Mouse (Mus musculus) forebrain, embryonic 15.5 days (tissue): Measurements from ENCODE around the gene P2ry12. TPM values are rescaled to one million over a fixed set of nuclear protein-coding genes. Genes with fewer than 3 reads are reported as not detected.
A peak's percentile ranks its signal among the peaks of the same experiment; 100 is the strongest.

Experiments
- ATAC-seq: fragments of 200-750 bp; cut with Nextera tagmentation; replicated peaks from 2 replicates; pipeline ENCODE4 v1.8.0; 2017; ENCODE audit warnings: mild to moderate bottlenecking, moderate TSS enrichment, moderate library complexity
- H3K27ac ChIP-seq: fragments of 300-500 bp; sonication (generic); replicated peaks from 2 replicates; pipeline ENCODE4 v1.5.1; 2015; ENCODE audit warnings: mild to moderate bottlenecking, inconsistent platforms
- H3K27me3 ChIP-seq: fragments of 300-500 bp; sonication (generic); 2 replicates; pipeline ENCODE4 v1.6.1; 2015; ENCODE audit warnings: inconsistent platforms
- H3K36me3 ChIP-seq: fragments of 300-500 bp; sonication (generic); 2 replicates; pipeline ENCODE4 v1.6.1; 2015; ENCODE audit warnings: mild to moderate bottlenecking, inconsistent platforms
- H3K4me1 ChIP-seq: fragments of 300-500 bp; sonication (generic); 2 replicates; pipeline ENCODE4 v1.6.1; 2015; ENCODE audit warnings: inconsistent platforms
- H3K4me2 ChIP-seq: fragments of 300-500 bp; sonication (generic); replicated peaks from 2 replicates; pipeline ENCODE4 v1.6.1; 2015; ENCODE audit warnings: mild to moderate bottlenecking, inconsistent platforms
- H3K4me3 ChIP-seq: fragments of 300-500 bp; sonication (generic); 2 replicates; pipeline ENCODE4 v1.5.1; 2015; ENCODE audit warnings: mild to moderate bottlenecking, inconsistent platforms
- H3K9ac ChIP-seq: fragments of 300-500 bp; sonication (generic); replicated peaks from 2 replicates; pipeline ENCODE4 v1.6.1; 2015; ENCODE audit warnings: mild to moderate bottlenecking, inconsistent platforms
- H3K9me3 ChIP-seq: fragments of 300-500 bp; sonication (generic); 2 replicates; pipeline ENCODE4 v1.6.1; 2016; ENCODE audit warnings: inconsistent platforms
- WGBS: fragments of 180-500 bp; shearing (Covaris S2); methylation state at CpG from one replicate; pipeline ENCODE4 v1.1.7; 2015; ENCODE audit warnings: mixed read lengths; 5-methylcytosine and 5-hydroxymethylcytosine counted together
- polyA plus RNA-seq: library from polyadenylated mRNA; unstranded; fragments of >200 nt; fragmentation: Nextera tagmentation; extraction: Ambion mirVana; gene quantifications from 2 replicates; pipeline ENCODE4 v1.2.1, GENCODE M21; 2015

The P2ry12 gene
- polyA plus RNA-seq, 1 experiment from 2014 or later: 10.6 TPM

GRCm38 (mm10) chr3:59204719-59205503, 57.8 kb downstream of the P2ry12 start:
- WGBS: 61% methylated on average over 11 of the region's 11 CpGs
- H3K4me2 ChIP-seq: no peak overlapping the region
- no peaks in the 10 kb centered on the region for H3K4me1 ChIP-seq
- H3K36me3 ChIP-seq: no peaks in the 10 kb centered on the region
- no peaks in the 10 kb centered on the region for H3K27me3 ChIP-seq
- no peak overlapping the region for H3K4me3 ChIP-seq
- no peak overlapping the region for H3K9ac ChIP-seq
- no peaks in the 10 kb centered on the region for H3K9me3 ChIP-seq
- ATAC-seq: no peak
- no peak overlapping the region for H3K27ac ChIP-seq

DNA sequence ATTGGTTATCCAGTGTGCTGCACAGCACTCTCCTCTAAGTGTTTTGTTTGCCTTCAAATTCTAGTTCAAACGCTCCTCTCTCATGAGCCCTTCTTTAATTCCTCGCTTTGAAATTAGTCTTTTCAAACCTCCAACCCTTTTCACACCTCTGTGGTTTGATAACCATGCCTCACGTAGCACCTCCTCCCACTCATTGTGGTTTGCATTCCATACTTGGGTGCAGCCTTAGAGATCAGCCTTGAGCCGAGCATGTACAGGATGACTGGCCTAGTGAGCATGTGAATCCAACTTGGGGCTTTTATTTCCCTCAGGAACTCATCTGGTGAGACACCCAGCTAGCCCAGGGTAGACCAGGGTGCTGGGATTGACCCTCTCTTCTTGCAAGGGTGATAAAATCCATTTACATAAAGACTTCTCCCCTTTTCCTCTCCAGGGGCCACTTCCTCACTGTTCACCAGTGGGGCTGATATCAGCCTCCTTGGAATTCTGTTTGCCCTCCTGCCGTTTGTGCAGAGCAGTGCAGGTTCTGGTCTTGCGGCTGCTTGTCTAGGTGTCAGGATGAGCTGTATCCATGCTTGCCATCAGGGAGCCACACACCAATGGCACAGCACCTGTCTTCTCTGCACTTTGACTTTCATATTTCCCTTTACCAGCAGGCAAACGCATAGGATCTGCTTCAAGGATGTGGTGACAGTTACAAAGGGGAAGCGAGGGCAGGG, 58.7 kb downstream of the P2ry12 start:
- Histone ChIP-seq H3K4me2 (no peak overlapping the region), H3K27me3 (no peaks in the 10 kb centered on the region), H3K9me3 (no peaks in the 10 kb centered on the region), H3K4me3 (no peak overlapping the region), H3K9ac (no peak overlapping the region), H3K36me3 (no peaks in the 10 kb centered on the region), H3K4me1 (no peaks in the 10 kb centered on the region), H3K27ac (no peak overlapping the region)
- 84% methylated on average over 8 of the region's 8 CpGs for WGBS
- ATAC-seq: no peak

DNA sequence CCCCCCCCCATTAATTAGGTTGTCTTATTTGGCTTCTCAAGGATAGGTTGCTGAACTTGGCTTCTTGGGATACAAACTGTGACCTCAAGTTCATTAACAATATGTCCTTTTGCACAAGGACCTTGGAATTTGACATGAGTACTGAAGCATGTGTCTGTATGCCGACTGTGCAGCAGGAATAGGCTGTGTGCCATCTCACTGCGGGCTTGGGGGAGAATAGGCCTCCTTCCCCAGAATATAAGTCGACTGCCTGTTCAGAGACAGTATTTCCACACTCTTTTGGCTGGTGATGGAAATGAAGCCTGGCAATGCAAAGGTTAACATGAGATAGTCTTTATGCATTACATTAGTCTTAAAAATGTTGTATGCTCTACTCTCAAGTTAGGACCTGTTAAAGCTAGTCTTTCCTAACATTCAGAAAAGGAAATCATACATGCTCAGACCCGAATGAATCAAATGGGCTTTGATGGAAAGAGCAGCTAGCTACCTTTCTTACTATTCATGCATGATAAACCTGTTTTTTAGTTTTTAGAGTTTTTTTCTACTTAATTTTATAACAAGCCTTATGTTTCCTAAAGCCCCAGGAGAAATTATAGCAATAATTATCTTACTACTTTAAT, 65.2 kb downstream of the P2ry12 start:
- WGBS: 81% methylated on average over 4 of the region's 4 CpGs
- Histone ChIP-seq H3K27ac (no peak overlapping the region), H3K27me3 (no peaks in the 10 kb centered on the region), H3K4me1 (no peaks in the 10 kb centered on the region), H3K4me2 (no peak overlapping the region), H3K4me3 (no peak overlapping the region), H3K9me3 (no peaks in the 10 kb centered on the region), H3K9ac (no peak overlapping the region), H3K36me3 (no peaks in the 10 kb centered on the region)
- ATAC-seq: no peak

DNA sequence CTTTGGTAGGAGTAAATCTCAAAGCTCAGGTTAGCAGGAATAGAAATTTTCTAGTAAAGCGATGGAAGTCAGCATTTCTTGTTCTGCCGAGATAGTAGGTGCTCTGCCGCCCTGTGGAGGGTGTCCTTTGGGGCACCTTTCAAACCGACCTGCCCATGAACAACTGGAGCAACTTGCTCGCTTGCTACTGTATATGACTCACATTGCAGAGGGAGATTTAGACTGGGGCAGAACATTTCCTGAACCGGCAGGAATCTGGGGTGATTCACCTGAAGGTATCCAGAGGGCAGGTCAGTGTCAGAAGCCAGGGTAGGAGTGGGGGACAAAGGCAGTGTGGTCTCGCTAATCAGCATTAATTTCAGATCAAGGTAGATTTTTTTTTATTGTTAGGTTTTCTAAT, 67.7 kb downstream of the P2ry12 start, which contains the start of gene Gpr87:
Gpr87 (minus strand) TSS at position 167 of the 400 bp plus-strand sequence.
- ATAC-seq: no peak
- H3K4me3 ChIP-seq: no peak within 1 kb of the TSS
- 90% methylated on average over 7 of the region's 7 CpGs for WGBS
- no peaks in the 10 kb centered on the region for H3K36me3 ChIP-seq
- H3K27ac ChIP-seq: no peak within 1 kb of the TSS
- H3K4me1 ChIP-seq: no peaks in the 10 kb centered on the region
- no peaks in the 10 kb centered on the region for H3K27me3 ChIP-seq
- H3K9ac ChIP-seq: no peak within 1 kb of the TSS
- no peak within 1 kb of the TSS for H3K4me2 ChIP-seq
- H3K9me3 ChIP-seq: no peaks in the 10 kb centered on the region

GRCm38 (mm10) chr3:59194099-59194498, 68.6 kb downstream of the P2ry12 start:
- H3K4me3 ChIP-seq: no peak overlapping the region
- H3K9me3 ChIP-seq: no peaks in the 10 kb centered on the region
- no peak for ATAC-seq
- no peaks in the 10 kb centered on the region for H3K4me1 ChIP-seq
- WGBS: 91% methylated on average over 7 of the region's 7 CpGs
- no peak overlapping the region for H3K27ac ChIP-seq
- no peak overlapping the region for H3K4me2 ChIP-seq
- H3K36me3 ChIP-seq: no peaks in the 10 kb centered on the region
- no peak overlapping the region for H3K9ac ChIP-seq
- H3K27me3 ChIP-seq: no peaks in the 10 kb centered on the region

DNA sequence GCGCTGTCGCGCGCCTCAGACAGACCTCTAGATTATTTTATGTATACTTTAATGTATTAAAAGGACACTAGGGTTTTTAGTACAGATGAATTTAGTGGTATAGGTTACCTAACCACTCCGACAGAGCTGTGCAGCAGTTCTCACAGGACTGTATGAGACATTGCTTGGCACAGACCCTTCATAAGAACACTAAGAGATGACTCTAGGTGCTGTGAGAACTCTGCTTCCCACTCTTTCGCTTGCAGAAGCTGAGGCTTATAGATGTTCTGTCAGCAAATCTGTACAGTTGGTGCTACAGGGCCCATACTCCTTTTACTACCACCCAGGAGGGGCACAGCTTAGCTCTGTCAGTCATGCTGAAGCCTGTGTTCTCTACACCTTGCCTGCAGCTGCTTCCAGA, 71.0 kb downstream of the P2ry12 start:
- Histone ChIP-seq H3K4me1 (no peaks in the 10 kb centered on the region), H3K27ac (no peak overlapping the region), H3K4me2 (no peak overlapping the region), H3K27me3 (no peaks in the 10 kb centered on the region), H3K36me3 (no peaks in the 10 kb centered on the region), H3K9me3 (no peaks in the 10 kb centered on the region), H3K9ac (no peak overlapping the region), H3K4me3 (no peak overlapping the region)
- WGBS: 94% methylated on average over 6 of the region's 6 CpGs
- no peak for ATAC-seq

- Histone ChIP-seq H3K4me3 (no peak overlapping the region), H3K9ac (no peak overlapping the region), H3K4me1 (no peaks in the 10 kb centered on the region), H3K4me2 (no peak overlapping the region), H3K27me3 (no peaks in the 10 kb centered on the region), H3K27ac (no peak overlapping the region), H3K36me3 (no peaks in the 10 kb centered on the region), H3K9me3 (no peaks in the 10 kb centered on the region)
- 89% methylated on average over 4 of the region's 4 CpGs for WGBS
- ATAC-seq: no peak
Measured at GRCm38 (mm10) chr3:59187336-59187735, 75.3 kb downstream of the P2ry12 start.

DNA sequence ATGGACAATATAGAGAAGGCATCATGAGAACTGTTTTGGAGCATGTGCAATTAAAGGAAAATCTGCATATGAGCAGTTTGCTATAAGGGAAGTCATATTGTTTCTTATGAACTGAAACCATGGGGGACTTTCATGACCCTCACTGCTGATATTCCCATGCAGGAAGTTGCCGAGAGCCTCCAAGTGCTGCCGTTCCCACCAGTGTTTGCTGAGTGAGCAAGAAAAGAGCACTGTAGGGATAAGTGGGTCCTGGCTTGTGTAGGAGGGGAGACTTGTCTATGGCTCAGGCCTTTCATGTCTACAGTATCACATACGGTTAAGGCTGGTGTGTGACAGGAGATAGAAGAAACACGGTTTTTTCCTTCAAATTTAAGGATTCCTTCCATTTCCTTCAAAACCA, 77.0 kb downstream of the P2ry12 start:
- no peaks in the 10 kb centered on the region for H3K4me1 ChIP-seq
- no peaks in the 10 kb centered on the region for H3K9me3 ChIP-seq
- no peak overlapping the region for H3K4me2 ChIP-seq
- ATAC-seq: no peak
- H3K27me3 ChIP-seq: no peaks in the 10 kb centered on the region
- H3K27ac ChIP-seq: no peak overlapping the region
- H3K36me3 ChIP-seq: no peaks in the 10 kb centered on the region
- H3K9ac ChIP-seq: no peak overlapping the region
- no peak overlapping the region for H3K4me3 ChIP-seq
- 88% methylated on average over 4 of the region's 4 CpGs for WGBS

GRCm38 (mm10) chr3:59182129-59182528, 80.5 kb downstream of the P2ry12 start:
- Histone ChIP-seq H3K9me3 (no peaks in the 10 kb centered on the region), H3K4me2 (no peak overlapping the region), H3K27ac (no peak overlapping the region), H3K27me3 (no peaks in the 10 kb centered on the region), H3K4me1 (no peaks in the 10 kb centered on the region), H3K36me3 (no peaks in the 10 kb centered on the region), H3K4me3 (no peak overlapping the region), H3K9ac (no peak overlapping the region)
- ATAC-seq: no peak

DNA sequence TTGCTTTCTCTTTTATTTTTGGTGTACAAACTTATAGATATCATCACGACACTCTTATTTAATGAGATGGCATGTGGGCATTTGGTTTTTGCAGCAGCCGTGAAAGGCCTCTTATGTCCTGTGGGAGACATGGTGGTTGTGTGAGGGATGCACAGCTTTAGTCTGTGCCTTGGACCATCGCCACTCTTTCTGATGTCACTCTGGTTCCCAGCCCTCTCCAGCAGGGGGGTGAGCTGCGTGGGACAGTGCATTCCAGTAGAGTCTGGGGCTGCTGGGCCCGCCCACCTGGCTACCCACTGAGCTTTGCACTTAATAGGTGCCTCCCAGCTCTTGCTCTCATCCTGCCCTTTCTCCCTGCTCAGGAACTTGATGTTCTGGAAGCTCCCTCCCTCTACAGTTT, 81.5 kb downstream of the P2ry12 start:
- no peak overlapping the region for H3K4me2 ChIP-seq
- H3K9ac ChIP-seq: no peak overlapping the region
- H3K4me3 ChIP-seq: no peak overlapping the region
- H3K4me1 ChIP-seq: no peaks in the 10 kb centered on the region
- no peaks in the 10 kb centered on the region for H3K36me3 ChIP-seq
- WGBS: 55% methylated on average over 5 of the region's 5 CpGs
- ATAC-seq: no peak; the same call in 1 of the 2 replicates
- no peaks in the 10 kb centered on the region for H3K9me3 ChIP-seq
- H3K27me3 ChIP-seq: no peaks in the 10 kb centered on the region
- no peak overlapping the region for H3K27ac ChIP-seq

GRCm38 (mm10) chr3:59176871-59177270, 85.8 kb downstream of the P2ry12 start:
- Histone ChIP-seq H3K4me2 (no peak overlapping the region), H3K4me3 (no peak overlapping the region), H3K27me3 (no peaks in the 10 kb centered on the region), H3K9me3 (no peaks in the 10 kb centered on the region), H3K9ac (no peak overlapping the region), H3K4me1 (no peaks in the 10 kb centered on the region), H3K36me3 (no peaks in the 10 kb centered on the region), H3K27ac (no peak overlapping the region)
- ATAC-seq: no peak
- WGBS: 66% methylated on average over 5 of the region's 5 CpGs

GRCm38 (mm10) chr3:59175234-59175633, 87.4 kb downstream of the P2ry12 start:
- Histone ChIP-seq H3K9me3 (no peaks in the 10 kb centered on the region), H3K36me3 (no peaks in the 10 kb centered on the region), H3K27me3 (no peaks in the 10 kb centered on the region), H3K4me3 (no peak overlapping the region), H3K4me2 (no peak overlapping the region), H3K4me1 (no peaks in the 10 kb centered on the region), H3K9ac (no peak overlapping the region), H3K27ac (no peak overlapping the region)
- peak; percentile 87 for ATAC-seq
- WGBS: 42% methylated on average over 5 of the region's 5 CpGs
